Mouse (Mus musculus): ENCODE measurements around the gene 1700020L24Rik.

- no peak for TF ChIP-seq CTCF (conservative IDR thresholded peaks at IDR 0.05; ENCODE audit: insufficient read depth, insufficient read length, low read depth, low read length)
- no peak for TF ChIP-seq POLR2A (IDR thresholded peaks at IDR 0.05; ENCODE audit: low read depth, low read length)
Measured at GRCm38 (mm10) chr11:83462711-83463244, 25.3 kb downstream of the 1700020L24Rik start, which contains the start of gene Mmp28.
